Mouse (Mus musculus) adrenal gland, adult 18-20 months (tissue): Measurements from ENCODE around the gene Gmpr2. TPM values are rescaled to one million over a fixed set of nuclear protein-coding genes. Genes with fewer than 3 reads are reported as not detected.
A peak's percentile ranks its signal among the peaks of the same experiment; 100 is the strongest.

Source experiments
- DNase-seq, 2 experiments: peaks; one replicate each; pipeline ENCODE4 v3.0.0; 2021 to 2022; ENCODE audit warnings: low spot score in 2 of 2
- total RNA-seq, 2 experiments: library from RNA; stranded (reverse); gene quantifications; 1 replicate in 1 of 2; 2 replicates in 1 of 2; pipeline ENCODE4 v1.2.3; 2021

Gene Gmpr2
- total RNA-seq, 2 experiments from 2014 or later = 24.0 to 24.5 TPM

DNA sequence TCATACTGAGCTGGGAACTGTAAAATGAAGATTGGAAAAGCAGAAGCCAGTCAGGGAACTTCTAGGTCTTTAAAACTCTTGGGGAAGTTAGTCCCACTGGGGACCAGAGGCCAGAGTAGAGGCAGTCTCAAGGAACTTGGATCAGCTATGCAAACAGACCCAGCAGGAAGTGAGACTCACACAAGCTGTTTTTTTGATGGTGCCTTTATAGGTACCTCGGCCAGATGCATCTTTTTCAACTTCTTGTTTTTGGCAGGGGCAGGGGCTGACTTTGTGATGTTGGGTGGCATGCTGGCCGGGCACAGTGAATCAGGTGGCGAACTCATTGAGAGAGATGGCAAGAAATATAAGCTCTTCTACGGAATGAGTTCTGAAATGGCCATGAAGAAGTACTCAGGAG, 5.9 kb downstream of the Gmpr2 start:
- DNase-seq = no peak

DNA sequence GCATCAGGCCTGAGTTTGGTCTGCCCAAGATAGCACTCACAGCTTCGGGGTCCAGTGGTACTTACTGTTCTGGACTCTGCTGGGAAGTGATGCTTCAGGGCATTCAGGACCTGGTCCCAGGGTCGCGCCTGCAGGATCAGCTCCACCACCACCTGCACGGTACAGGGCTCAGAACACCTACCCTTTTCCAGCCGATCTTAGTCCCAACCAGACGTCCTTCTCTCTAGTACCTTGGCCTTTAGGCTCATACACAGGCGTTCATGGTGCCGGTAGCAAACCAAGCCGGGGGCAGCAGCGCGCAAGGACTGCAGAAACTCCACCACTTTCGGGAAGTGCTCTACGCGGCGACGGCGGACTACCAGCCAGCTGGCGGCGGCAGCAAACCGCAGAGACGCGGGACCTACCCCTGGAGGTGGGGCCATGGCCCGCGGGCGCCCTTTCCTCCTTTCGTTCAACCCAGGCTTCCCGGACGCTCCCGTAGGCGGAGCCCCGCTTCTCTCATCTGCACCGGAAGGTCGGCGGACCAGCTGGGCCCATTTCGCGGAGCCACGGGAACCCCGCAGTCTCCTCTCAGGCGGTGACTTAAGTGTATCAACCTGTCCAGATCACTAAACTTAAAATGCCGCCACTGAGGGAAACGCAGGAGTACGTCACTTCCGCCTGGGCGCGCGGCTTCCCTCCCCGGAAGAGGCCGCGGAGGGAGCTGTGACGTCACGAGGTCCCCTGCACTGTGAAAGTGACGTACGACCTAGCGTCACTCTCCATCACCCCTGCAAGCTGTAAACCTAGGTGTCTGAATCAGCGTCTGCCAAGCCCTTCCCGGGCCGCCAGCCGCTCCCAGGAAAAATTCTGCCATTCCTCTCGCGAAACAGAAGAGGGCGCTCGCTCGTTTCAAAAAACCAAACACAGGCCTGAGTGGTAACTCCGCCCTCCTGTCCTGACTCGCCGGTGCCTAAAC, 9.7 kb downstream of the Gmpr2 start, which contains the start of gene Tinf2:
Tinf2 (minus strand) TSS at position 661 of the 958 bp plus-strand sequence.
- DNase-seq = peak; percentile 92 to 94

- no peak for DNase-seq
Observed at GRCm38 (mm10) chr14:55682118-55682493, 10.4 kb downstream of the Gmpr2 start.

DNA sequence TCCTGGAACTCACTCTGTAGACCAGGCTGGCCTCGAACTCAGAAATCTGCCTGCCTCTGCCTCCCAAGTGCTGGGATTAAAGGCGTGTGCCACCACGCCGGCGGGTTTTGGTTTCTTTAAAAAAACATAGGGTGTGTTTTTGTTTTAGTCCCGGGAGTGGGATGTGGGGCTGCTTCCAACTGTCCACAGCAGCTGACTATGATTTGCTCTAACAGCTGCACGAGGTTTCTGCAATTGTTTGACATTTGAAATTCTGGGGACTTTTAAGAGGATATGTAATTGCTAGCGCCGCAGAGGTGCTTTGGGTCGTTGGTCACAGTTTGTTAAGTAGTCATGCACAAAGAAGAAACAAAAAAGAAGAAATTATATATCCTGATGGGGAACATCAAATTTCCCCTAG, 17.7 kb downstream of the Gmpr2 start:
- DNase-seq = no peak

- DNase-seq = no peak
Observed at GRCm38 (mm10) chr14:55697226-55697625, 25.5 kb downstream of the Gmpr2 start.

DNA sequence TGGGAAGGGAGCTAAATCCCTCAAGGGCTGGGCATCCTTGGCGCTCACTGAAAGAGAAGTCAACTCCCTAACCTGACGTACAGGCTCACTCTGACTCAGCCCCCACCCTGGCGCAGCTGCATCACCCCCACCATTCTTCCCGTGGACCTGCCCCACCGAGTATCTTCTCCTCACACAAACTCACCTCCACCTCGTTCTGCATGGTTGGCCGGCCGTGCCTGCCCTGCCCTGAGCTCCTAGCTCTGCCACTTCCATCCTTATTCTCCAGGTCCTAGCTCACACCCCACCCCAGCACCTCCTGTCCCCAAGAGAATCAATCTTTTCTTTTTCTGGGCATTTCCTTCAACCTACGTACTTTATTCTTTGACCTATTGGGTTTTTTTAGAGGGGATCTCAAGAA, 29.4 kb downstream of the Gmpr2 start:
- no peak for DNase-seq

DNA sequence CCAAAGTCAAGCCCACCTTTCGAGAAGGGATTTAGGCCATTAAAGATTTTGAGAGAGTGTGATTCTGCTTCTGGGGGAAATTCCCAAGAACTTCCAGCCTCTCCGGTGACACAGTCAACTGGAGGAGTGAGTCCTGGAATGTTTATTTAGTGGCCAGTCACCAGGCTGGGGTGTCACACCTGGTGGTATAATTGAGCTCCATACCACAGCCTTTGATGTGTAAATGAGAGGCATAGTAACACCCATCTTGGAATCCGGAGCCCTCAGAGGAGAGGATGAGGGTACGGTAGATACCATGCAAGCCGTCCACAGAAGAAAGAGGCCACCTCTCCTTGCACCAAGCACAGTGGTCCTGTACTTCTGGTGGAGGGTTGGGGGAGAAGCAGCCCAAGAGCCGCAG, 31.0 kb downstream of the Gmpr2 start:
- no peak for DNase-seq

DNA sequence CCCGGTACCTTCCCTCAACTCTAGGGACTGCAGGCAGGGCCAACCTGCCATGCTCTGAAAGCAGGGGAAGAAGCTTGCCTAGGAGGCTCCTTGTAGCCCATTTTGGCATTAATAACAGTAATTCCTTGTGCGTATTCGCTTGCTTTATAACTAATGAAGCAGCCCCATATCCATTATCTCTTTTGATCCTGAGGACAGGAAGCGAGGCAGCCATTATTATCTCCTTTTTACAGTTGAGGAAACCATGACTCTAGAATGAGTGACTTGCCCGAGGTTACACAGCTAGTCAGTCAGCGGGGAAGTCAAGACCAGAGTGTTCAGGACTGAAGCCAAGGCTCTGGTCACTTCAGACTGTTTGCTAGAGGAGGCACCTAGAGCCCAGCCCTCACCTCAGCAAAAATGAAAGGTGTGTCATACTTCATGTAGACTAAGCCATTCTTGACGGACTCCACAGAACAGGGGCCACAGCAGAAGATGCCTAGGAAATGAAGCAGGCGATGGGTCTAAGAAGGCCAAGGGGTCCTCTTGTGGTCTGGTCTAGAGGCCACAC, 34.4 kb downstream of the Gmpr2 start:
- no peak for DNase-seq

GRCm38 (mm10) chr14:55707397-55707796, 35.7 kb downstream of the Gmpr2 start:
- DNase-seq = no peak

DNA sequence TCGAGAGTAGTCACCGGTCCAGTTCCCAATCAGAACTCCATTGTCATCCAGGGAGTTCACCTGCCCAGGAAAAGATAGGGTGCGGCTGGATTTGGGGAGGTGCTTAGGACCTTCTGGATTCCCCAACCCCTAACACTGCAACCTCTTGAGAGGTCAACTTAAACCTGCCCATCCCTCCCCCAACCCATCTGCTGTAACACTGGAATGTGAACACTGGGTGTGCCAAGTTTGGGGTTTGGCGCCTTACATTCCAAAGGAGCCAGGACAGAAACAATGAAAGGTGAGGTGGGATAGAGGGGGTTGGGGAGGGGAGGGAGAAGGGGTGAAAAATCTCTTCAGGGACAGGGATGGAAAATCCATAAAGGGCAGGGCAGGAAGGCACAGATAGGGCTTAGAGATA, 37.8 kb downstream of the Gmpr2 start:
- DNase-seq = no peak

GRCm38 (mm10) chr14:55711786-55712185, 40.0 kb downstream of the Gmpr2 start:
- no peak for DNase-seq

GRCm38 (mm10) chr14:55713007-55713728, 41.4 kb downstream of the Gmpr2 start:
- no peak for DNase-seq

DNA sequence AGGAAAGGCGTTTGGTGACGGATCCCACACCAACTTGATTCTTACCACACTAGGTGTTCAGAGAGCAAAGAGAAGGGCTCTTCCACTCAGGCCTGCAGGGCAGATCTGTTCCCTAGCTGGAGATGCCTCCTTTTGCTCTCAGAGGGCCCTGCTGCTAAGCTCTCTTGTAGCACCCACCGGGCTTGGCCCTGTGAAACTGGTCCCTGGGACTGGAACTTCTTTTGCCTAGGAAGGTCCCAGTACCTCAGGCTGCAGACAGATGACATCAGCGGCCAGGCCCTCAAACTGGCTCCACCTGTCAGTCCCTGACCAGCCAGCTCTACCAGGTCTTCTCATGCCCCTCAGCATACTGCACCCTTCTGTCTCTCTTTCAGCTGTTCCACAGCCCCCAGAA, 42.0 kb downstream of the Gmpr2 start, which contains the start of gene Tgm1:
Tgm1 (minus strand) TSS at position 198 of the 394 bp plus-strand sequence.
- no peak for DNase-seq

- DNase-seq = no peak
Observed at GRCm38 (mm10) chr14:55714893-55715292, 43.2 kb downstream of the Gmpr2 start.

DNA sequence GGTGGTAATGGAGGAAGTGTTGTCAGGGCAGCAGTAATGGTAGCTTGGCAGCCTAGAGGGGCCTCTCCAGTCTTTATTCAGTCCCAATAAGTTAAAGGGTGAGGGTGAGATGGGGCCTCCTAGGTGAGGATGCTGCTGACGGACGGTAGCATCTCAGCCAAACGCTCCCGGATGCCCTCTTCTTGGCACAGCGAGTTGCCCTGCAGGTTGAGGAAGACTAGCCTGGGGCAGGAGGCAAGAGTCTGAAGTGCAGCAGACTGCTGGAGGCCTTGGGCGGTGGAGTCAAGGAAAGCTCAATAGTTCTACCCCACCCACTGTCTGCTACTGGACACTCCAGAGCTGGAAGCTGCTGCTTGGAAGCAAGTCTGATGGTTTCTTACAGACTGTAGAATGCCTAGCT, 44.5 kb downstream of the Gmpr2 start:
- DNase-seq = no peak

GRCm38 (mm10) chr14:55716884-55717283, 45.1 kb downstream of the Gmpr2 start:
- no peak for DNase-seq

- DNase-seq = no peak
Observed at GRCm38 (mm10) chr14:55719737-55720136, 48.0 kb downstream of the Gmpr2 start.

- no peak for DNase-seq
Observed at GRCm38 (mm10) chr14:55720666-55721065, 48.9 kb downstream of the Gmpr2 start.

DNA sequence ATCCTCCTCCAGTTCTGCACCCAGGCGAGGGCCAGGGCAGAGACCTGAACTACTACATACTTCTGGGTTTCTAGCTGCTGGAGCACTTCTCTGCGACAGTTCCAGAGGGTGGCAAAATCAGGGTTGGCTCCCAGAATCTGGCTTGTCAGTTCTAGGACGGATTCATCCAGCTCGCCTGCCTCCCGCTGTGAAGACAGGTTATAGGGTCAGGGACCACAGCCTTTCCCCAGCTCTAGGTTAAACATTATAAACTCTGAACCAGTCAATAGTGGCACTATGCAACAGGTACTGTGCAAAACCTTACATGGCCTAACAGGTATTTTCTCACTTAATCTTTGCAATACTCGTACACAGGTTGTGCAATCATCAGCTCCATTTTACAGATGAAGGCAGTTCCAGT, 49.3 kb downstream of the Gmpr2 start:
- DNase-seq = no peak

DNA sequence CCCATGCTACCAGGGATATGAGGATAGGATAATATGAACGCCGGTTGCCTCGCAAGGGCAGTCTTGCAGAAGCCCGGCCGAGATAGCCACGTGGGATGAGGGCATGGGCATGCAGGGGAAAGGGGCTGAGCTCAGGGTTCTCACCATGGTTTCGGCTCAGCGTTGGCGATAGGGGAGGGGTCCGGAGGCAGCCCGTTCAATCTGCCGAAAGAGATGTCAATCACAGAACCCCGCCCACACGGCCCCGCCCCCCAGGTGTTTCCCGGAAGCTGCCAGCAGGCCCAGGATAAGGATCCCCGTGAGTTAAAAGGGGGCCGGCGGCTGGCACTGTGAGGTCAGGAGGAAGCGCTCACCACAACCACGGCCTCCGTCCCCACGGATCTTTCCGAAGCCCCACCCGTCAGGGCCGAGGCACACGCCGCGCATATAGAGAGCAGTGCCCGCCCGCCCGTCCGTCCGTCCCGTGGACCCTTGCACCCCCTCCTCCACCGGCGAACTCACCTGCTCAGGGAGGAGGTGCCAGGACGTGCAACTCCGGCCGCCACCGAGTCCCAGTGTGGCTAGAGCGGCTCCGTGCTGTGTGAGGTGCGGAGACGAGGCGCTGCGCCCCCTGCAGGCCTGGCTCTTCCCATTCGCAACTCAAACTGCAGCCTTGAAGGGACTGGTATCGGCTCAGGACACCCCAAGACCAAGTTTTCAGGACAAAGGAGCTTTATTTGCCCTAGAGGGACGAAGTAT, 50.1 kb downstream of the Gmpr2 start, which contains the start of gene Rabggta:
Rabggta (minus strand) TSS at position 564 of the 738 bp plus-strand sequence.
- DNase-seq = peak; percentile 87 to 92

GRCm38 (mm10) chr14:55722438-55722945, 50.8 kb downstream of the Gmpr2 start:
- DNase-seq = no peak
